Mouse (Mus musculus): ENCODE measurements around the gene Fanca.
A peak's percentile ranks its signal among the peaks of the same experiment; 100 is the strongest.

Gene Fanca

DNA sequence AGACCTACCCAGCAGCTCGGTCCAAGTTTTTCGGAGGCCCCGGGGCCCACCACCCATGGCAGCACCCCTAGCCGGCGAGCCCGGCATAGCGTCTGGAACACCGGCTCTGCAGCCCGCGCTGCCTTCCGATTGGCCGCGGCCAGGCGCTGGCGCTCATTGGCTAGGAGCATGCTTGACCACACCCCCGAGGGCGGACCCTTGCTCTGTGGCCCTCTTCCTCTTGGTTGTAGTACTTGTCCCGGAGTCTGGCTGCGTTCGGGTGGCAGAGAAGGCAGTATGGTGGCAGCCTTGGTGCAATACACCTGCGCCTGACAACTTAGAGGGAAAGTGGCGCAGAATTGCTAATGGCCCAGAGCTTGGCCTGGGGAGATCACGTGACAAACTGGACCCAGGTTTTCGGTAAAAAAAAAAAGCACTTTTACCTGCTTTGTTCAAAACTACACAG, at the start of gene Fanca:
Gene Fanca (minus strand): TSS at position 110 of the 445 bp plus-strand sequence.
- peak; percentile 97 to 98 for DNase-seq

- peak; percentile 82 to 91 for DNase-seq
Measured at GRCm38 (mm10) chr8:123361082-123361739, 42.8 kb upstream of the Fanca start.

GRCm38 (mm10) chr8:123353216-123353615, 34.8 kb upstream of the Fanca start:
- DNase-seq: no peak

GRCm38 (mm10) chr8:123352786-123353185, 34.4 kb upstream of the Fanca start:
- peak; percentile 66 to 87 for DNase-seq

- no peak for DNase-seq
Measured at GRCm38 (mm10) chr8:123352118-123352517, 33.7 kb upstream of the Fanca start.

- DNase-seq: no peak
Measured at GRCm38 (mm10) chr8:123349073-123349472, 30.7 kb upstream of the Fanca start.

- peak; percentile 83 to 85 for DNase-seq
Measured at GRCm38 (mm10) chr8:123348237-123348843, 30.0 kb upstream of the Fanca start.

DNA sequence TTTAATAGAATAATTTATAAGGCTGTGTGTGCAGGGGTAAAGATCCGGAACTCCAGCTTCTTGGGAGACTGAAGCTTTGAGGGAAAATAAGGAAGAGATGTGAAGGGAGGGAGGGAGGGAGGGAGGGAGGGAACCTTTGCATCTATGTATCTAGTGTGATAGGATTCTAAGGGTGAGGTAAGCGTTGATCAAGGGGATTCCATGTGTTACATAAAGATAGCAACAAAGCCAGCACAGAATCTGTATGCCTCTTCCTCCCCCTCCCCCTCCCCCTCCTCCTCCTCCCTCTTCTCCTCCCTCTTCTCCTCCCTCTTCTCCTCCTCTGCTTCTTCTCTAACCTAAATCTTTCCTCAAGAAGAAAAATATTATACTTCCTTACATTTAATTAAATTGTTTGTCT, 28.9 kb upstream of the Fanca start:
- no peak for DNase-seq

- no peak for DNase-seq
Measured at GRCm38 (mm10) chr8:123345856-123346255, 27.5 kb upstream of the Fanca start.

- DNase-seq: no peak
Measured at GRCm38 (mm10) chr8:123345135-123345534, 26.8 kb upstream of the Fanca start.

- peak; percentile 33 to 42 for DNase-seq
Measured at GRCm38 (mm10) chr8:123343422-123343821, 25.0 kb upstream of the Fanca start.

- DNase-seq: no peak
Measured at GRCm38 (mm10) chr8:123342911-123343310, 24.5 kb upstream of the Fanca start.

- DNase-seq: no peak
Measured at GRCm38 (mm10) chr8:123342253-123342652, 23.9 kb upstream of the Fanca start.

DNA sequence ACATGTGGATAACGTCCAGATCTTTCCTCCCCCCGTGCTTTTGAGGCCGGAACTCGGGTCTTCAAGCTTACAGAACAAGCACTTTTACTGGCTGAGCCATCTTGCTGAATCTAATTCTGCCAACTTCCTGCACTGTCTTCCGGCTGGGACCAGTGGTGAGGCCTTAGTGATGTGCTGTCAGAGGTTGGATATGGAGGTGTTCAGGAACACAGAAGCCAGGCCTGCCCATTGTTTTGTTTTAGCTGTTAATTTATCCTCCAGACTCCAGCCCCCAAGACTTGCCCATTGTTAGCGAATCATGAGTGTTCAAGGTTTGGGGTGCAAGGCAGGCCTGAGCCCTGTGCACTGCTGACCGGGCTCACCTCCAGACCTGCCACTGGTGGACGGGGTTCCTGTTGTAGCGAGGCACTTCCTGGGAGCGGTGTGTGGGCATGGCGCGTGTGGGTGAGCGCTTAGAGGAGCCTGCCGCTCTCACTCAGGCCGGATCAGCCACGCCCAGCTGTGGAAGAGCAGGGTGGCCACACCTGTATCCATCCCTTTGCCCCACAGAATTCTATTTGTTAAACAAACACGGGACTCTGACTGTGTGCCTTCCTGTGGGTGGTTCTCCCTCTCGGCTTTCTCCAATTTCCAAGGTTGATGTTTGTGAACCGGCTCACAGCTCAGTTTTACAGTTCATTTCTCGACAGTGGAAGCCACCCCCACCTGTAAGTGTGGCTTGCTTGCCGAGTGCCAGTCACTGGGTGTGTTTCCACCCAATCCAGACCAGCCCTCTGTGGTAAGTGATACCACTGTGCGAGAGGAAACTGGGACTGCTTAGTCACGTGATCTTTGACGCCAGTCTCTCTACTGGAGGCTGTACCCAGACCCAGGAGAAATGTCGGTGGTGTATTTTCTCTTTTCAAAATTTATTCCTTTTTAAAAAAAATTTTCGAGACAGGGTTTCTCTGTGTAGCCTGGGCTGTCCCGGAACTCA, 23.0 kb upstream of the Fanca start:
- DNase-seq: no peak

DNA sequence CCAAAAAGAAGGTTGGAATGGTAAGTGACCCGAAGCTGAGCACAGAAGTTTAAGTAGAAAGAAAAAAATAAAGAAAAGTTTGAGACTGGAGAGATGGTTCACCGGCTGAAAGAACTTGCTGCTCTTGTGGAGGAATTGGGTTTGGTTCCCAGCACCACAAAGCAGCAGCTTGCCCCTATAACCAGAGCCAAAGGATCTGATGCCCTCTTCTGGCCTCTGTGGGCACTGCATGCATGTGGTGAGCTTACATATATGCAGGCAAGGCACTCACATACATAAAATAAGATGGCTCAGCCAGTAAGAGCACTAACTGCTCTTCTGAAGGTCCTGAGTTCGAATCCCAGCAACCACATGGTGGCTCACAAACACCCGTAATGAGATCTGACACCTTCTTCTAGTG, 21.7 kb upstream of the Fanca start:
- no peak for DNase-seq

DNA sequence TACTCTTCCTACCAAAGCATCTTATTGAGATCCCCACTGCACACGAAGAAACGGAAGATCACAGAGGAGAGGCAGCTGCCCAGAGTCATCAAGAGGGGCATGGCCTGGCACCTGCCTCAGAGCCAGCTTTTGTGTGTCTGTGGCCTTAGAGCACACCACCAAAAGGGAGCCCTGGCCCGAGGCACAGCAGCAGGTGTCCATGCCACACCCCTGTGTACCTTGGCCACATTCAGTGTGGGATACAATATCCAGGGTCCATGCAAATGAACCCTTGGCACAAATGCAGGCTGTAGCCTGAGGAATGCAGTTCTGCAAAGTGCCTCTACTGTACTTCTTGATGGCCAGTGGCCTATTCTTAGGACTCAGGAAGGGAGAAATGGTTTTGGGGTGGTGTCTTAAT, 19.1 kb upstream of the Fanca start:
- DNase-seq: peak; percentile 54 to 55

- no peak for DNase-seq
Measured at GRCm38 (mm10) chr8:123334467-123334866, 16.1 kb upstream of the Fanca start.

DNA sequence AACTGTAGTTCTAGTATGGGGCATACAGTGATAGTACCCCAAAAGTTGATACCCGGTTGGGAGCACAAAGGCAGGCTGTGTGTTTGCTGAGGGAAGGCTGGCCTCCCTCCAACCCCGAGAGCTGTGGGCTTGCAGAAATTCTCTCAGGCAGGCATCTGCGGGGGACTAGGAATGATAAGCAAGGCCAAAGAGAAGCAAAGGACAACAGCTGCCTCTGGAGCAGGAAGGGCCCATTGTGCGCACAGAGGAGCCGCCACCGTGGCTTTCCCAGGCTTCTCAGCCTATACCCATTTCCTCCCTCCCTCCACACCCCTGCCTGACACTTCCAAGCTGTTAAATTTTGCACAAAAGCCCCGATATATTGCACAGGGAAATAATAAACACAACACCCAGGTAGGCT, 15.5 kb upstream of the Fanca start:
- DNase-seq: no peak

DNA sequence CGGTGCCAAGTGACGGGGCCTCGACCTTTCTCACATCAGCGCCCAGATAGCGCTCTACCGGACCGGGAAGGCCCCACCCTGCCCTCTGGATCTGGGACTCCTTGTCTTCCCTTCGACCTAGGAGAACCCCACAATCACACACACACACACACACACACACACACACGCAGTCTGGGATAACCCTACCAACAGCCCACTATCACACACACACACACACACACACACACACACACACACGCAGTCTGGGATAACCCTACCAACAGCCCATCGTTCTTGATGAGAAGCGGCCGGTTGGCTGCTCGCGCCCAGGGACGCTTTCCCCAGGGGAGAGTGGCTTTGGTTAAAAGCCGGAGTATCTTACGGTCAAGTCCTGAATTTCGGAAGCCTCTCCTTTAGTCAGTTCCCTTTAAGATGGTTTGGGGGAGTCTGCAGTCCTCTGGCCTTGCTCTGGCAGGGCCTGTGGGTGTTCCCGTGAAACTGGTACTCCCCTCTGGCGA, 14.8 kb upstream of the Fanca start:
- DNase-seq: no peak

DNA sequence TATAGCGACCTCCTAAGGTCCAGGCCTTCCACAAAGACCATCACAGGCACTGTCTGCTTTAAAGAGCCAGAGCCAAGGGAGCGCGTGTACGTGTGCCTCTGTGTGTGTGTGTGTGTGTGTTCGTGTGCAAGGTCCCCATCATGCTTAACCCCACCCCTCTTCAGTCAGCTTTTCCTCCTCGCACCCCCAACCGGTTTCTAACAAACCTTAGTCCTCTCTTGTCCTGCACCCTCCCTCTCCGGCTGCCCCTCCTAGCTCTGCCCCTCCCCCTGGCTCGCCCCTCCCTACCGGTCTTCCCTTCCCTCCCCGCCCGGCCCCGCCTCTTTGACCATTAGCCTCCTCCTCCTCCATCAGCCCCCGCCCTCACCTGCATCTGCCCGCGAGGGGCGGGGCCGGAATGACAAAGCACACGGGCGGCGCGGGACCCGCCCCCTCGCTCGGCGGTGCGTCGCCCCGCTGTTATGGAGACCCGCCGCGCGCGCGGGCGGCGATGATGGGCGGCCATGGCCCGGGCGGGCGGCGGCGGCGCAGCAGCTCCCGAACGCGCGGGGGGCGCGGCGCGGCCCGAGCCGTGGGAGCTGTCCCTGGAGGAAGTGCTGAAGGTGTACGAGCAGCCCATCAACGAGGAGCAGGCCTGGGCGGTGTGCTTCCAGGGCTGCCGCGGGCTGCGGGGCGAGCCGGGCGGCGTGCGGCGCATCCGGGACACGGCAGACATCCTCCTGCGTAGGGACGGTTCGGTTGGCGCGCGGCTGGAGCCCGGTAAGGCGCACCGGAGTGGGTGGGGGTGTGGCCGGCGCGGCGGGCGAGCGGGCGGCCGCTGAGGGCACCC, 14.1 kb upstream of the Fanca start, which contains the start of gene Spire2:
Gene Spire2 (plus strand): TSS at position 452 of the 829 bp plus-strand sequence.
- peak; percentile 80 to 89 for DNase-seq

DNA sequence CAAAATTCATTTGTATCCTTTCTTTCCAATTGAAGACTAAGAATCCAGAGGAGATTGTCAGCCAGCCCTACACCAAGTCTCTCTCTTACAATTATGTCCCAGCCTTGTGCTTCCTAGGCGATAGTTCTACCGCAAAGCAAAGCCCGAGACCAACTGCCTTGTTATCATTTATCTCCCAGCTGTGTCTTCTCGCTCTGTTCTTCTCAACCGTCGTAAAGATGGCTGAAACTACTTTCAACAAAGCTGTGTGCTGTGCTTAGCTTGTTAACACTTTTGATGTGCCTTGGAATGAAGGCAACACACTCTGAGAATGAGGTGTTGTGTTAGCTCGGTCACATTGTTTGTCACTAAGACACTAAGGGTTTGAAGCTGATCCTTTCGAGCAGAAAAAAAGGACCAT, 13.4 kb upstream of the Fanca start:
- no peak for DNase-seq

DNA sequence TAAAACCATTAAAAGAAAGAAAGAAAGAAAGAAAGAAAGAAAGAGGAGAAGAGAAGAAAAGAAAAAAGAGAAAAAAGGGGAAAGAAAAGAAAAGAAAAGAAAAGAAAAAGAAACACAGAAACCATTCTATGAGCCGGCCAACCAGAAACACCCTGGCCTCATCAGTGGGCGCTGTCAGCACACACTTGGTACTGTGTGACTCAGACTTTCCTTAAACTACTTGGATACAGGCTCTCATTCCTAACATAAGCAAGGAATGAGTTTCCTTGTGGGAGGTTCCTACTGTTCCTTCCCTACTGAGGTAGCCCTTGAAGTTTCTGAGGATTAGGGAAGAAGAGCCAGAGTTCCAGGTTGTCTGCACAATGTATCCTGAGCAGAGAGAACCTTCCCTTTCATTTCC, 12.9 kb upstream of the Fanca start:
- no peak for DNase-seq
